Mouse (Mus musculus): Measurements from ENCODE around the gene Gm7075.
"Not testable (repeated sequence)": the region's sequence is repeated elsewhere in the genome, so short reads cannot be mapped to it uniquely, and the experiment has no call there.

Gene Gm7075

GRCm38 (mm10) chr10:63417061-63417460, 4.5 kb downstream of the Gm7075 start:
- no peak for DNase-seq (ENCODE audit: low spot score)

DNA sequence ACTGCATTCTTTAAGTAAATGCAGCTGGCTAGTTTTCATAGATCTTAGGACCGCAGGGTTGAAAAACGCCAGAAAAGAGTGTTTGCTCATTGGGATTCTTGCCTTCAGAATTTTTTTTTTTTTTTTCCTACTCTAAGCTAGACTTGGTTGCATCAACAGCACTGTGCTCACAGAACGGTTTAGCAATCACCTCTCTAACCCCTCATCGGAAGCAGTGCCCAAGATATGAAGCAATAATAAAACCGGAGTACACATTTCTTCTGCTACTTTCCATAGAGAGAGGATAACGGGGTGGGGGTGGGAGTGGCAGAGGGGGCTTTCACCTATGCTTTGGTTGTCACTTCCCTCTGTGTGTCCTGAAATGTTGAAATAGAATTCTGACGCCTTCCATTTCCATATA, 5.7 kb downstream of the Gm7075 start:
- no peak for DNase-seq (ENCODE audit: low spot score)

DNA sequence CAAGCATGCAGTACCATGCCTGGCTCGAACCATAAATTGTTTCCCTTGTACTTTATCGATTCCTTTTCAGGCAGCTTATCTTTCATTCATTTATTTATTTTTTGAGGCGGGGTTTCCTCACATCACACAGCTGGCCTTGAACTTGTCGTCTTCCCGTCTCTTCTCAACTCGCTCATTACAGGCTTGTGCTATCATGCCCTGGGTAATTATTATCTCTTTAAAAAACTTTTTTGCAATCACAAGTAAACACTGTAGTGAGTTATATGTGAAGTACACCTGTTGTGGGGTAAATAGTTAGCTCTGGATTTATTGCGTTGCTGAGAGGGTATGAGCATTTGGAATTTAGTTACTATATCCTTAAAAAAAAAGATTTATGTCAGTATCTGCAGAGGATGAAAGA, 6.3 kb downstream of the Gm7075 start:
- no peak for DNase-seq (ENCODE audit: low spot score)

GRCm38 (mm10) chr10:63412756-63413155, 8.8 kb downstream of the Gm7075 start:
- DNase-seq (ENCODE audit: low spot score) = no peak

DNA sequence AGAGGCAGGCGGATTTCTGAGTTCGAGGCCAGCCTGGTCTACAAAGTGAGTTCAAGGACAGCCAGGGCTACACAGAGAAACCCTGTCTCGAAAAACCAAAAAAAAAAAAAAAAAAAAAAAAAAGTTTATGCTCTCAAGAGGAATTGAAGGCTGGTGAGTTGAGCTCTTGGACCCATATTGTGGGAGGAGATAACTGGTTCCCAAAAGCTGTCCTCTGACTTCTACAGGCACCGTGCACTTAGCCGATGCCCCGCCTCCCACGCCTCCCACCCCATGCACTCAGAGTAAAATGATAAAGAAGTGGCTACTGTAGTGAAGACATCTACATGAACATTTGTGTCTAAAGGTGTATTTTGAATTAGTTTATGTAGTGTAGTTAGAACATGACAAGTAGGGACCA, 9.9 kb downstream of the Gm7075 start:
- DNase-seq (ENCODE audit: low spot score) = not testable (repeated sequence)

- DNase-seq (ENCODE audit: low spot score) = no peak
Observed at GRCm38 (mm10) chr10:63410162-63410956, 11.2 kb downstream of the Gm7075 start.

DNA sequence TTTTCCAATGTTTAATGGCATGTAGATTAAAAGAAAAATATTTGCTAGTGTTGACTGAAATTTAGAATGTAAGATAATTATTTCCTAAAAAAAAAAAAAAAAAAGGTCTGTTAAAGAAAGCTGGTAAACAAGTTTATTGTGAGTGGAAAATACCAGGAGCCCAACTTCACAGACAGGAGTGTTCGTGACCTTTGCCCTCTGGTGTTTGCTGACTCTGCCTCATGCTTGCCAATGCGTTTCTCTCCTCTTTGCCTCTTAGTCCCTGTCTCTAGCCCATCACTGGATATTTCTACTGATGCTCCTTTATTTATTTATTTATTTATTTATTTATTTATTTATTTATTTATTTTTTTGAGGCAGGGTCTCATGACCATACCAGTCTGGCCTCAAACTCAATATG, 18.0 kb downstream of the Gm7075 start:
- DNase-seq (ENCODE audit: low spot score) = no peak

- DNase-seq (ENCODE audit: low spot score) = no peak
Observed at GRCm38 (mm10) chr10:63402731-63403504, 18.7 kb downstream of the Gm7075 start.

DNA sequence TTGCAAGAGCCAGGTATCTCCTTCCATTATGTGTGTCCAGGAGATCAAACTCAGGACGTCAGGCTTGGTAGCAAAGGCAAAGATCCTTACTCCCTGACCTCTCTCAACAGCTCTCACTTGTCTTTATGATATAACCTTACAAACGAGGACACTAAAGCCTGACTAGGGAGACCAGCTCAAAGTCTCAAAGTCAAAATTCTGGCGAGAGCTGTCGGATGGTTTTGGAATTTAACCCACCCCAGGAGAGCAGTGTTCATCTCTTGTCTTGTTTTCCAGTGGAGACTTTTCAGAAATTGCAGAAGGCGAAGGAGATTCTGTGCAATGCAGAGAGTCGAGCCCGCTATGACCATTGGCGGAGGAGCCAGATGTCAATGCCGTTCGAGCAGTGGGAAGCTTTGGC, 24.6 kb downstream of the Gm7075 start:
- no peak for DNase-seq (ENCODE audit: low spot score)

DNA sequence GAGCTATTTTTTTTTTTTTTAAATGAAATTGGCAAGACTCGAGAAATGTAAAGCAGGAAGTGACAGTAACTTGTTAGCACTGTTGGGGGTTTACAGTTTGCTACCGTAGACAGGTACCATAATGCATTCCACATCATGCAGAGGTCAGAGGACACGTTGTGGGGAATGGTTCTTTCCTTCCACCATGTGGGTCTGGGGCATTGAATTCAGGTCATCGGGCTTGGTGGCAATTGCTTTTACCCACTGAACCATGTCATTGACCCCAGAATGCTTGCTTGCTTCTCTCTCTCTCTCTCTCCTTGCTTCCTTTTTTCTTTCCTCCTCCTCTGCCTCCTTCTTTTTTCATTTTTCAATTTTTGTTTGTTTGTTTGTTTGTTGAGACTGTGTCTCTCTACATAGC, 32.6 kb downstream of the Gm7075 start:
- no peak for DNase-seq (ENCODE audit: low spot score)

- DNase-seq (ENCODE audit: low spot score) = no peak
Observed at GRCm38 (mm10) chr10:63386991-63387390, 34.6 kb downstream of the Gm7075 start.

GRCm38 (mm10) chr10:63386444-63386843, 35.1 kb downstream of the Gm7075 start:
- DNase-seq (ENCODE audit: low spot score) = peak; percentile 83

DNA sequence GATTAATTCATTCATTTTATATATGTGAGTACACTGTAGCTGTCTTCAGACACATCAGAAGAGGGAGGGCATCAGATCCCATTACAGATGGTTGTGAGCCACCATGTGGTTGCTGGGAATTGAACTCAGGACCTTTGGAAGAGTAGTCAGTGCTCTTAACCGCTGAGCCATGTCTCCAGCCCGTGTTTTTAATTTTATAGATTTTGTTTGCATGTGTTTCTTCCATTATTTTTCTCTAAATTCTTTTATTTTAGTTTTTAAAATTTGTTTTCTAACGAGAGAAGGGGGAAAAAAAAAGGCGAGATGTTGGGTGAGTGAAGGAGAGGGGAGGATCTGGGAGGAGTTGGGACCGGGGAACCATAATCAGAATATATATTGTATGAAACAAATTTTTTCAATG, 35.7 kb downstream of the Gm7075 start:
- not testable (repeated sequence) for DNase-seq (ENCODE audit: low spot score)

- peak; percentile 62 for DNase-seq (ENCODE audit: low spot score)
Observed at GRCm38 (mm10) chr10:63382372-63383279, 39.0 kb downstream of the Gm7075 start, which contains the start of gene Dnajc12. Gene Dnajc12, plus strand, starts transcription at chr10:63382443.

GRCm38 (mm10) chr10:63381498-63382280, 39.9 kb downstream of the Gm7075 start, which contains the start of gene Sirt1:
Gene Sirt1, minus strand, starts transcription at chr10:63381704.
- no peak for DNase-seq (ENCODE audit: low spot score)

DNA sequence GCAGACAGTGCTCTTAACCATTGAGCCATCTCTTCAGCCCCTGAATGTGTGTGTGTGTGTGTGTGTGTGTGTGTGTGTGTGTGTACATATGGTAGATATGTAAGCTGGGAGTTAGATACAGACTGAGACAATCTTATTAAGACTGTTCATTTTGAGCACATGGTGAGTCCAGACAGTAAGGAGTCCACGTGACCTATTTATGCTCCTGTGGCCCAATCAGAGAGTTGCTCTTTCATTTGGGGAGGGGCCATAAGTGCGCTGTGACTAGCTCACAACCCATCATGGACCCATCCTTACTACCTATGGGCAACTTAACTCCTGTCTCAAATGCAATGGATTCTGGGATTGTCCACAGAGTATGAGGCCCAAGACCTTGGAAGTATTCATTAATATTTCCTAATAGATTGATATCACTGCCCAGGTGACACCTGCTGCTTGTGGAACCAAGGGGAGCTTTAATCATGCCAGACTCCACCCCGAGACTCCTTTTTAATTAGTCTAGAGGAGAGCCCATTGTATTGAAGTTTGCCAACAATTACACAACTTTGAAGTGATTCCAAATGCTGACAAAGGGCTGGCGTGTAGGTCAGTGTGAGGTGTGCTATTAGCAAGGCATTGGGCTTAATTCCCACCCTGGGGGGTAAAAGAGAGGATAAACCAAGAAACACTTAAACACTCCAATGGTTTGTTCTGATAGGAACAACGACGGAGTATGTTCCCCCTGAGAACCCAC, 42.5 kb downstream of the Gm7075 start:
- no peak for DNase-seq (ENCODE audit: low spot score)

DNA sequence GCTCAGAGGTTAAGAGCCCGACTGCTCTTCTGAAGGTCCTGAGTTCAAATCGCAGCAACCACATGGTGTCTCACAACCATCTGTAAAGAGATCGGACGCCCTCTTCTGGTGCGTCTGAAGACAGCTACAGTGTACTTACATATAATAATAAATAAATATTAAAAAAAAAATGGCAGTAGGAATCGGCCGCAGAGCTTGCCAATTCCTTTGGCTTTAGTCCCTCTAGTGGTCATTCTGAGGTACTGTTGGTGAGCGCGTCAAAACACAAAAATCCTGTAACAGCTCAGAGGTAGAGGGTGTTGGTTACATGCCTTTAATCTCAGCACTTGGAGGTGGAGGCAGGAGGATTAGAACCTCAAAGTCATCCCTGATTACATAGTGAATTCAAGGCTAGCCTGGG, 44.1 kb downstream of the Gm7075 start:
- peak; percentile 40 for DNase-seq (ENCODE audit: low spot score)

- DNase-seq (ENCODE audit: low spot score) = no peak
Observed at GRCm38 (mm10) chr10:63376303-63376702, 45.3 kb downstream of the Gm7075 start.

All from layer of hippocampus, adult 9-10 months (tissue).